15 mouse cellular contexts compared by ENCODE assay signal in the genomic region with DNA sequence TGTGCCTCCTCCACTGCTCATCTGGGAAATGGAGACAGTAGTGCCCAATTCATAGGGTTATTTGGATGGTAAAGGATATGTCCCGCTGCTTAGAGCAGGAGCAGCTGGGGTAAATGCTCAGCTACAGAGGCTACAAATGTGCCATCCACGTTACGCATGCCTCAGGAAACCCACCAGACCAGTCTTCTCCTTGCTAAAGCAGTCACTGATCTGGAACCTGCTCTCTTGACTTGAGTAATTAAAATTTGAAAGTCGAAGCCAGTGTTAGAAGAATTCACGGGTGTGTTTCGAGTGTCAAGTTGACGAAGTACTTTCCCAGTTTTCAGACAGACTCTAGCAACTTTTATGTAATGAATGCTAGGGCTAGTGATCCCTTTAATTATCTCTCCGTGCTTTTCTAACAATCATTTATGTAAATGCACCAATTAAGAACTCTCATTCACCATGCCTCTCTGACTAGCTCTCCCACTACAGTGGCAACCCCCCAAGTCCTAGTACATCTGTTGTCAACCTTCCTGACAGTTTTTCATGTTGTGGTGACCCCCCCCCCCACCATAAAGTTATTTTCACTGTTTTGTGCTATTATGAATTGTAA.
DNase-seq lines count a peak whose midpoint lies in the region; ATAC-seq and TF ChIP-seq lines count a peak whose summit lies in the region.
"Had no signal": no experiment of that assay in that cellular context is flagged by ENCODE, and none has a peak within 500 bp of the region (broad histone marks: within the 10 kb centered on the region; RNA-seq: fewer than 3 reads in every experiment).

No protein-coding gene starts in this region.

- no peak for TF ChIP-seq CTCF in hindbrain, postnatal 0 days (IDR thresholded peaks at IDR 0.05; ENCODE audit: low read depth)
- TF ChIP-seq CTCF in midbrain, postnatal 0 days (IDR thresholded peaks at IDR 0.05), result no peak

- no peak overlapping the region for H3K9ac ChIP-seq in hindbrain, embryonic 13.5 days
- H3K9ac ChIP-seq in hindbrain, postnatal 0 days (replicated peaks; ENCODE audit: low read length), result no peak overlapping the region
- H3K9ac ChIP-seq in lung, embryonic 15.5 days, result no peak overlapping the region
- no peak overlapping the region for H3K9ac ChIP-seq in forebrain, embryonic 13.5 days
- H3K9ac ChIP-seq in limb, embryonic 15.5 days, result no peak overlapping the region
- no peak overlapping the region for H3K9ac ChIP-seq in midbrain, postnatal 0 days (replicated peaks; ENCODE audit: low read length, poor library complexity, severe bottlenecking)

- H3K27ac ChIP-seq in hindbrain, embryonic 13.5 days, result peak overlapping the region; percentile 46
- no peak overlapping the region; the same call in 1 of the 2 replicates for H3K27ac ChIP-seq in hindbrain, postnatal 0 days
- peak overlapping the region; percentile 47; the same call in 1 of the 2 replicates for H3K27ac ChIP-seq in lung, embryonic 15.5 days
- H3K27ac ChIP-seq in forebrain, embryonic 13.5 days, result peak overlapping the region; percentile 89
- H3K27ac ChIP-seq in limb, embryonic 15.5 days, result peak overlapping the region; percentile 58; the same call in 1 of the 2 replicates
- no peak overlapping the region for H3K27ac ChIP-seq in midbrain, postnatal 0 days (ENCODE audit: low read depth, low read length)
- H3K27ac ChIP-seq: stomach, postnatal 0 days had no signal

- no peaks in the 10 kb centered on the region for H3K9me3 ChIP-seq in hindbrain, embryonic 13.5 days
- no peaks in the 10 kb centered on the region for H3K9me3 ChIP-seq in hindbrain, postnatal 0 days (ENCODE audit: low read length)
- no peaks in the 10 kb centered on the region for H3K9me3 ChIP-seq in lung, embryonic 15.5 days
- peaks cover 5% of the 10 kb centered on the region; the same call in 1 of the 2 replicates for H3K9me3 ChIP-seq in forebrain, embryonic 13.5 days (replicated peaks)
- no peaks in the 10 kb centered on the region for H3K9me3 ChIP-seq in limb, embryonic 15.5 days
- H3K9me3 ChIP-seq in midbrain, postnatal 0 days (ENCODE audit: low read length), result no peaks in the 10 kb centered on the region

- 49% methylated on average over 8 of the region's 8 CpGs for WGBS in hindbrain, embryonic 13.5 days
- 60% methylated on average over 8 of the region's 8 CpGs for WGBS in hindbrain, postnatal 0 days
- 55% methylated on average over 8 of the region's 8 CpGs for WGBS in lung, embryonic 15.5 days
- 34% methylated on average over 8 of the region's 8 CpGs for WGBS in forebrain, embryonic 13.5 days
- WGBS in limb, embryonic 15.5 days, result 58% methylated on average over 8 of the region's 8 CpGs
- 71% methylated on average over 8 of the region's 8 CpGs for WGBS in midbrain, postnatal 0 days

- H3K4me1 ChIP-seq in hindbrain, embryonic 13.5 days (replicated peaks), result peaks cover 31% of the 10 kb centered on the region
- H3K4me1 ChIP-seq in hindbrain, postnatal 0 days (ENCODE audit: insufficient read depth, low read length), result peaks cover 17% of the 10 kb centered on the region; the same call in 1 of the 2 replicates
- H3K4me1 ChIP-seq in lung, embryonic 15.5 days, result peaks cover 28% of the 10 kb centered on the region
- peaks cover 40% of the 10 kb centered on the region for H3K4me1 ChIP-seq in forebrain, embryonic 13.5 days
- peaks cover 19% of the 10 kb centered on the region for H3K4me1 ChIP-seq in limb, embryonic 15.5 days
- H3K4me1 ChIP-seq in midbrain, postnatal 0 days (ENCODE audit: insufficient read depth, low read length), result no peaks in the 10 kb centered on the region

- H3K4me3 ChIP-seq in hindbrain, embryonic 13.5 days, result no peak overlapping the region
- no peak overlapping the region for H3K4me3 ChIP-seq in hindbrain, postnatal 0 days (ENCODE audit: low read length)
- no peak overlapping the region for H3K4me3 ChIP-seq in lung, embryonic 15.5 days
- H3K4me3 ChIP-seq in forebrain, embryonic 13.5 days, result no peak overlapping the region
- no peak overlapping the region for H3K4me3 ChIP-seq in limb, embryonic 15.5 days
- H3K4me3 ChIP-seq in midbrain, postnatal 0 days (ENCODE audit: low read depth, low read length), result no peak overlapping the region

- ATAC-seq in hindbrain, embryonic 13.5 days (ENCODE audit: low FRiP score), result no peak
- ATAC-seq in hindbrain, postnatal 0 days, result no peak
- no peak for ATAC-seq in lung, embryonic 15.5 days (ENCODE audit: borderline replicate concordance, extremely low read depth, low FRiP score, low TSS enrichment)
- ATAC-seq in forebrain, embryonic 13.5 days, result peak; percentile 81
- ATAC-seq in limb, embryonic 15.5 days (ENCODE audit: insufficient number of reproducible peaks, low FRiP score, low TSS enrichment, low read depth), result no peak
- ATAC-seq in midbrain, postnatal 0 days (ENCODE audit: low FRiP score), result no peak

- no peaks in the 10 kb centered on the region for H3K27me3 ChIP-seq in hindbrain, embryonic 13.5 days
- no peaks in the 10 kb centered on the region for H3K27me3 ChIP-seq in hindbrain, postnatal 0 days (ENCODE audit: insufficient read depth, low read length)
- no peaks in the 10 kb centered on the region for H3K27me3 ChIP-seq in lung, embryonic 15.5 days
- H3K27me3 ChIP-seq in forebrain, embryonic 13.5 days, result no peaks in the 10 kb centered on the region
- no peaks in the 10 kb centered on the region for H3K27me3 ChIP-seq in limb, embryonic 15.5 days
- no peaks in the 10 kb centered on the region for H3K27me3 ChIP-seq in midbrain, postnatal 0 days (ENCODE audit: insufficient read depth, low read length)
- H3K27me3 ChIP-seq: CH12.LX had no signal

- no peak overlapping the region for H3K4me2 ChIP-seq in hindbrain, embryonic 13.5 days
- H3K4me2 ChIP-seq in hindbrain, postnatal 0 days (ENCODE audit: low read depth, low read length), result no peak overlapping the region
- no peak overlapping the region for H3K4me2 ChIP-seq in lung, embryonic 15.5 days
- H3K4me2 ChIP-seq in forebrain, embryonic 13.5 days, result no peak overlapping the region
- no peak overlapping the region for H3K4me2 ChIP-seq in limb, embryonic 15.5 days
- H3K4me2 ChIP-seq in midbrain, postnatal 0 days (ENCODE audit: low read depth, low read length, poor library complexity, severe bottlenecking), result no peak overlapping the region

- H3K36me3 ChIP-seq in hindbrain, embryonic 13.5 days, result peaks cover 3% of the 10 kb centered on the region; the same call in 1 of the 2 replicates
- no peaks in the 10 kb centered on the region for H3K36me3 ChIP-seq in hindbrain, postnatal 0 days (ENCODE audit: insufficient read depth, low read length)
- H3K36me3 ChIP-seq in lung, embryonic 15.5 days, result no peaks in the 10 kb centered on the region
- H3K36me3 ChIP-seq in forebrain, embryonic 13.5 days (ENCODE audit: poor library complexity, severe bottlenecking), result no peaks in the 10 kb centered on the region
- H3K36me3 ChIP-seq in limb, embryonic 15.5 days, result no peaks in the 10 kb centered on the region
- H3K36me3 ChIP-seq in midbrain, postnatal 0 days (ENCODE audit: insufficient read depth, low read length), result no peaks in the 10 kb centered on the region

- DNase-seq in hindbrain, postnatal 0 days (ENCODE audit: low spot score), result no peak
- no peak for DNase-seq in lung, postnatal 14 days
- DNase-seq in thymus, adult 18-20 months, result no peak
- no peak for DNase-seq in midbrain, postnatal 0 days (ENCODE audit: low spot score)
- DNase-seq: adrenal gland, postnatal 25 days; cerebellum, postnatal 14 days; heart, postnatal 14 days; right cerebral cortex, postnatal 14 days; thymus, postnatal 25 days had no signal

Comparison
In these comparisons a context has a peak if more than half of its experiments do, and no peak if none do; other contexts are left out.
1. H3K27ac ChIP-seq: peak in hindbrain, embryonic 13.5 days (single experiment), lung, embryonic 15.5 days (single experiment), forebrain, embryonic 13.5 days (single experiment) and limb, embryonic 15.5 days (single experiment); none in hindbrain, postnatal 0 days (single experiment) and midbrain, postnatal 0 days (single experiment).